Mouse (Mus musculus) myocyte (in vitro differentiated cells): ENCODE results near the gene Gpc6. TPM values are rescaled to one million over a fixed set of nuclear protein-coding genes. Genes with fewer than 3 reads are reported as not detected.

Experiments used
- H3K27me3 ChIP-seq: one replicate; pipeline ENCODE4 v1.6.1; 2011; ENCODE audit not compliant: control insufficient read depth, insufficient read depth, insufficient read length
- H3K36me3 ChIP-seq: one replicate; pipeline ENCODE4 v1.6.1; 2011; ENCODE audit not compliant: control insufficient read depth, insufficient read depth
- H3K4me2 ChIP-seq: one replicate; pipeline ENCODE4 v1.6.1; 2011; ENCODE audit warnings: low read depth, control low read depth
- H3K4me3 ChIP-seq: one replicate; pipeline ENCODE4 v1.5.1; 2011; ENCODE audit warnings: mild to moderate bottlenecking, control low read depth, moderate library complexity
- H3K79me2 ChIP-seq: one replicate; pipeline ENCODE4 v1.6.1; 2011; ENCODE audit not compliant: control insufficient read depth, insufficient read depth
- H3ac ChIP-seq: one replicate; pipeline ENCODE4 v1.6.1; 2011; ENCODE audit not compliant: control insufficient read depth, insufficient read length
- CEBPB ChIP-seq: IDR thresholded peaks from 2 replicates; pipeline ENCODE4 v1.6.1; 2011; ENCODE audit warnings: mild to moderate bottlenecking, moderate library complexity; ENCODE audit not compliant: poor library complexity, insufficient read depth, severe bottlenecking
- E2F4 ChIP-seq: IDR thresholded peaks from one replicate; pipeline ENCODE4 v1.6.1; 2011; ENCODE audit warnings: mild to moderate bottlenecking, control low read depth, moderate library complexity; ENCODE audit not compliant: insufficient read depth
- MAX ChIP-seq: IDR thresholded peaks from one replicate; pipeline ENCODE4 v1.6.1; 2011; ENCODE audit warnings: low read depth, mild to moderate bottlenecking, control low read depth
- MYOD1 ChIP-seq, 3 experiments: IDR thresholded peaks; one replicate each; pipeline ENCODE4 v1.6.1; 2011; ENCODE audit warnings: control low read depth in 2 of 3, low read depth in 2 of 3, mild to moderate bottlenecking in 2 of 3, moderate library complexity in 1 of 3; ENCODE audit not compliant: insufficient read length in 2 of 3, control insufficient read depth in 1 of 3
- MYOG ChIP-seq, 3 experiments: IDR thresholded peaks; one replicate each; pipeline ENCODE4 v1.6.1; 2011; ENCODE audit warnings: control low read depth in 2 of 3, low read depth in 2 of 3, mild to moderate bottlenecking in 2 of 3; ENCODE audit not compliant: insufficient read length in 2 of 3, control insufficient read depth in 1 of 3, insufficient read depth in 1 of 3
- POLR2A ChIP-seq: IDR thresholded peaks from one replicate; pipeline ENCODE4 v1.6.1; 2011; ENCODE audit warnings: low read depth, mild to moderate bottlenecking, control low read depth, moderate library complexity; ENCODE audit not compliant: insufficient read length
- POLR2AphosphoS2 ChIP-seq: IDR thresholded peaks from one replicate; pipeline ENCODE4 v1.6.1; 2011; ENCODE audit warnings: low read depth, control low read depth; ENCODE audit not compliant: insufficient read length
- REST ChIP-seq: IDR thresholded peaks from one replicate; pipeline ENCODE4 v1.6.1; 2011; ENCODE audit warnings: mild to moderate bottlenecking, control low read depth, moderate library complexity; ENCODE audit not compliant: insufficient read depth, insufficient read length
- SRF ChIP-seq: IDR thresholded peaks from one replicate; pipeline ENCODE4 v1.6.1; 2011; ENCODE audit warnings: low read depth; ENCODE audit not compliant: control insufficient read depth, insufficient read length
- TCF12 ChIP-seq: IDR thresholded peaks from one replicate; pipeline ENCODE4 v1.6.1; 2011; ENCODE audit warnings: mild to moderate bottlenecking, control low read depth; ENCODE audit not compliant: poor library complexity, insufficient read depth, severe bottlenecking
- TCF3 ChIP-seq: IDR thresholded peaks from one replicate; pipeline ENCODE4 v1.6.1; 2011; ENCODE audit warnings: low read depth, control low read depth; ENCODE audit not compliant: insufficient read length
- USF1 ChIP-seq: IDR thresholded peaks from one replicate; pipeline ENCODE4 v1.6.1; 2011; ENCODE audit warnings: low read depth, mild to moderate bottlenecking, control low read depth, moderate library complexity
- polyA plus RNA-seq: library from polyadenylated mRNA; unstranded; fragments of >200 nt; fragmentation: generic; extraction: Trizol; gene quantifications from one replicate; pipeline ENCODE4 v1.2.1, GENCODE M21; 2012; ENCODE audit warnings: missing spikeins

Gene Gpc6
- polyA plus RNA-seq, 1 experiment = 5.0 TPM

- H3K36me3 ChIP-seq = no peaks in the 10 kb centered on the region
- H3K4me3 ChIP-seq = peak overlapping the region; percentile 16
- TF ChIP-seq POLR2A (no peak), MYOD1 (IDR thresholded peaks at IDR 0.05; ENCODE audit: control insufficient read depth in 1 of 3, insufficient read length in 2 of 3, low read depth in 2 of 3) (peak in 1 of 3 experiments; percentile 29)
- H3ac ChIP-seq = no peak overlapping the region
- H3K79me2 ChIP-seq = no peaks in the 10 kb centered on the region
- peak overlapping the region; percentile 96 for H3K4me2 ChIP-seq
- no peaks in the 10 kb centered on the region for H3K27me3 ChIP-seq
Measured at GRCm38 (mm10) chr14:117930105-117930847, 1005.2 kb downstream of the Gpc6 start.

GRCm38 (mm10) chr14:117930848-117931816 is 1006.0 kb downstream of the Gpc6 start:
- Histone ChIP-seq H3K4me3 (peak overlapping the region; percentile 16), H3K36me3 (no peaks in the 10 kb centered on the region), H3ac (peak overlapping the region; percentile 21), H3K79me2 (no peaks in the 10 kb centered on the region), H3K27me3 (no peaks in the 10 kb centered on the region), H3K4me2 (peak overlapping the region; percentile 96)
- TF ChIP-seq TCF12 = no peak
- TF ChIP-seq POLR2A = peak; percentile 13

GRCm38 (mm10) chr14:117932163-117932851 is 1007.2 kb downstream of the Gpc6 start:
- Histone ChIP-seq H3K27me3 (no peaks in the 10 kb centered on the region), H3K4me2 (no peak overlapping the region)

GRCm38 (mm10) chr14:117938554-117938953 is 1013.4 kb downstream of the Gpc6 start:
- Histone ChIP-seq H3K27me3 (no peaks in the 10 kb centered on the region), H3K4me3 (no peak overlapping the region), H3K4me2 (no peak overlapping the region), H3K36me3 (no peaks in the 10 kb centered on the region), H3K79me2 (no peaks in the 10 kb centered on the region), H3ac (no peak overlapping the region)
- TF ChIP-seq POLR2AphosphoS2 (no peak), MAX (no peak), TCF12 (no peak), TCF3 (no peak), MYOD1 (IDR thresholded peaks at IDR 0.05; ENCODE audit: control insufficient read depth in 1 of 3, insufficient read length in 2 of 3, low read depth in 2 of 3) (no peak), POLR2A (no peak), SRF (no peak), USF1 (no peak), MYOG (IDR thresholded peaks at IDR 0.05; ENCODE audit: control insufficient read depth in 1 of 3, insufficient read depth in 1 of 3, insufficient read length in 2 of 3, low read depth in 2 of 3) (no peak), E2F4 (no peak), CEBPB (no peak), REST (no peak)

More at GRCm38 (mm10) chr14:117932163-117932851, 1007.2 kb downstream of the Gpc6 start:
- Histone ChIP-seq H3K4me3 (no peak overlapping the region), H3K79me2 (no peaks in the 10 kb centered on the region), H3ac (no peak overlapping the region), H3K36me3 (no peaks in the 10 kb centered on the region)
- TF ChIP-seq CEBPB (no peak), MYOG (IDR thresholded peaks at IDR 0.05; ENCODE audit: control insufficient read depth in 1 of 3, insufficient read depth in 1 of 3, insufficient read length in 2 of 3, low read depth in 2 of 3) (no peak), SRF (no peak), POLR2AphosphoS2 (no peak), USF1 (no peak), TCF3 (no peak), TCF12 (no peak), E2F4 (no peak), MYOD1 (IDR thresholded peaks at IDR 0.05; ENCODE audit: control insufficient read depth in 1 of 3, insufficient read length in 2 of 3, low read depth in 2 of 3) (no peak)

GRCm38 (mm10) chr14:117939471-117939870 is 1014.4 kb downstream of the Gpc6 start:
- no peaks in the 10 kb centered on the region for H3K27me3 ChIP-seq
- H3K4me2 ChIP-seq = no peak overlapping the region
- no peaks in the 10 kb centered on the region for H3K36me3 ChIP-seq
- H3K79me2 ChIP-seq = no peaks in the 10 kb centered on the region
- TF ChIP-seq POLR2A (no peak), TCF3 (no peak), POLR2AphosphoS2 (no peak), USF1 (no peak), MAX (no peak), REST (no peak), MYOD1 (IDR thresholded peaks at IDR 0.05; ENCODE audit: control insufficient read depth in 1 of 3, insufficient read length in 2 of 3, low read depth in 2 of 3) (no peak), SRF (no peak), CEBPB (no peak), MYOG (IDR thresholded peaks at IDR 0.05; ENCODE audit: control insufficient read depth in 1 of 3, insufficient read depth in 1 of 3, insufficient read length in 2 of 3, low read depth in 2 of 3) (no peak), E2F4 (no peak), TCF12 (no peak)
- no peak overlapping the region for H3K4me3 ChIP-seq
- no peak overlapping the region for H3ac ChIP-seq
